Mouse (Mus musculus): ENCODE data around the gene Maml2.

DNA sequence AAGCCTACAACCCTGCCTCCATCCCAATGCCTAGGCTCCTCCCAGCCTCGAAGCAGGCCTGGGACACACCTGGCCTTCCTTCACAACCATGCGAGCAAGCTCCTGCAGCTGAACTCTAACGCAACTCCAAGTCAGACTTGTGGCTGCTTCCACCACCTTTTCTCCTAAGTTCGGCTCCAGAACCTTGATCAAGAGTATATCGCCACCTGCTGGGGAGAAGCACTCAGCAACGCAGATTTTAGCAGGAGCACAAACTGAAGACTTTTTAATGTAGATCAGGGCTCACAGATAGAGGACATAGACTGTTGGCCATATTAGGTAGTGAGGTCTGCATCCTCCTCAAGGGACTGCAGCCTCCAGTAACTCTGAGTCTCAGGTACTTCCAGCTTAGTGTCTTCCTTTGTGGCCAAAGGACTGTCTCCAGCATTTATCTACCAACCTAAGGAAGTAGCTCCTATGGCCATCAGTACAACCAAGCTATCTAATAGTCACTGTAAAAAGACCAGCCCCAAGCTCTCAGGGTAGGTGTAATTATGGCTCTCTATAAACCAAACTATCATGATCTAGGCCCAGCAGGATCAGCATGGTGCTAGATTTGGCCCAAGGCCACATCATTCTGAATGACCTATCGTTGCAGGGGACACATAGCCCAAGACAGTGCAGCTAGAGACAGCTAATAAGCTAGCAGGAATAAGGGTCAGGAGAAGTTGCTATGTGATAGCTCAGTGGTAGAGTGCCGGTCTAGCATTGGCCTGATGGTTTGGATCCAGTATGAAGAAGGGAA, 418.8 kb downstream of the Maml2 start:
- peak; percentile 96 for TF ChIP-seq CTCF (IDR thresholded peaks at IDR 0.05)
- no peak for TF ChIP-seq EP300 (IDR thresholded peaks at IDR 0.05)

Measured in lung, postnatal 0 days (tissue).